Mouse (Mus musculus) T-helper 17 cell (primary cell): ENCODE measurements around the gene Gpr19.

Source experiments
- in situ Hi-C, 2 experiments: fragments of 300-600 bp; cut with MboI, MseI; formaldehyde crosslinking; loops; 1 replicate in 1 of 2; 2 replicates in 1 of 2; pipeline ENCODE4 v1.15.1; 2025; ENCODE audit warnings: high pct_unique_total_duplicates in 2 of 2

The Gpr19 gene

GRCm38 (mm10) chr6:134898095-134898965 lies at the start of gene Gpr19:
Gene Gpr19 (minus strand): TSS chr6:134898578.
- in situ Hi-C loops, result loop anchor here in 1 of 2 experiments (5.0 kb wide), 1 partner anchor 34 kb away; no protein-coding TSS in a partner anchor

DNA sequence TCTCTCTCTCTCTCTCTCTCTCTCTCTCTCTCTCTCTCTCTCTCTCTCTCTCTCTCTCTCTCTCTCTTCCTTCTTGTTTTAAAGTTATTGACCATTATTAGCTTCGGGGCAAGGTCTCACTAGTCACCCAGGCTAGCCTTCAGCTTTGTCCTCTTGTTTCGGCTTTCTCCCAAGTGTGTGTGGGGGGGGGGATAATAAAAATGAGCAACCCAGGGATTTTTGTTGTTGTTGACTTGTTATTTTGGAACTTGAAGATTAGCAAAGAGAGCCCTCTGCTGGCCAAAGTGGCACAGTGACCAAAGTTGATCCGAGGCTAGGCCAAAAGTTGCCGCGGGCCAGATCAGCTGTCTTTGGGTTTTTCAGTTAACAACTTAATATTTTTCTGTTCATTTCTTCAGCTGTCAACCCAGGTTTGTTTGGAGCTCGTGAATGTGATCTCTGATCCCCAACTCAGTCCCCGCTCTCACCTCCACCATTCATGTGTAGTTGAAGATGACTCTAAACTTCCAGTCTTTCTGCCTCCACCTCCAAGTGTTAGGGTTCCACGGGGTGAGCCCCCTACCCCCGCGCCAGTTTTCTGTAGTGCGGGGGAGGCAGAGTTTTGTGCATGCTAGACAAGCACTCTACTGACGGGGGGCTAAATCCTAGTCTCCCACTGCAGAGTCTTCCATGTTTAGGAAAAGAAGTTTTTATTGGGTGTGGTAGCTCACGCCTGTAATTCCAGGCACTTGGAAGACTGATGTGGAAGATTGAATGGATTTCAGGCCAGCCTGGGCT lies 49.1 kb upstream of the Gpr19 start:
- in situ Hi-C loops, result loop anchor here (5.0 kb wide), 1 partner anchor 70 kb away; no protein-coding TSS in a partner anchor

- in situ Hi-C loops, result loop anchor here (5.0 kb wide), 1 partner anchor 70 kb away; no protein-coding TSS in a partner anchor
Observed at GRCm38 (mm10) chr6:134946858-134947257, 48.5 kb upstream of the Gpr19 start.

- in situ Hi-C loops, result loop anchor here (5.0 kb wide), 1 partner anchor 69 kb away; no protein-coding TSS in a partner anchor
Observed at GRCm38 (mm10) chr6:134946054-134946453, 47.7 kb upstream of the Gpr19 start.

- in situ Hi-C loops, result no loop called here
Observed at GRCm38 (mm10) chr6:134943759-134944407, 45.5 kb upstream of the Gpr19 start.

DNA sequence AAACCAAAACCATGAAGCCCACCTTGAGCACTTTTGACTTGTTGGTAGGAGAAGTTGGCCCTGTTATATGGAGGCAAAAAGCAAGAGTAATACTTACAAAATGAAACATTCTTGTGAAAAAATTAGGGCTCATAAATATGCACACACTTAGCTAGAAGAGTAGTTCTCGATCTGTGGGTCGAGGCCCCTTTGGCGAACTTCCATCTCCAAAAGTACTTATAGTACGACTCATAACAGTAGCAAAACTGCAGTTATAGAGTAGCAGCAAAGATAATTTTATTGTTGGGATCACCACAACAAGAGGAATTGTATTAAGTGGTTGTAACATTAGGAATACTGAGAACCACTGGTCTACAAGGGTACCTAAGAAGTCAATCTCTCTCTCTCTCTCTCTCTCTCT lies 41.4 kb upstream of the Gpr19 start:
- in situ Hi-C loops, result loop anchor here in 1 of 2 experiments (10.0 kb wide), 1 partner anchor 1865 kb away; the partner anchor contains the start of genes H2afj and Hist4h4

GRCm38 (mm10) chr6:134934305-134934704 lies 35.9 kb upstream of the Gpr19 start:
- in situ Hi-C loops, result loop anchor here in 1 of 2 experiments (5.0 to 10.0 kb wide), 2 partner anchors 37 to 1870 kb away; partner anchors contain the start of genes Gpr19, H2afj and Hist4h4

DNA sequence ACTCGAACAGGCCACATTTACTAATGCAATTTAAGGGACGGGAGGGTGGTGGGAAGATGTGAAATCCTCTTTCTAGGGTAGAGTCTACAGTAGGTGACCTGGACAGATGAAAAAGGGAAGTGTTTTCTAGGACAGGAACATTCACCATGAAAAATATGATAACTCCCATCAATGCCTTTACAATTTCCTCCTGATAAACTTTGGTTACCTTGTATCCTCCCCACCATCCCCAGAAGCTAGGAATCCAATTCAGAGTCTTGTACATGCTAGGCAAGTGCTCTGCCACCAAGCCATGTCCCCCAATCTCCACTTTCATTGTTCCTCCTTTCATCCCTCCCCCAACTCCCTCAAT lies 34.8 kb upstream of the Gpr19 start:
- in situ Hi-C loops, result loop anchor here in 1 of 2 experiments (5.0 to 10.0 kb wide), 2 partner anchors 36 to 1872 kb away; partner anchors contain the start of genes Gpr19, H2afj and Hist4h4

- in situ Hi-C loops, result loop anchor here in 1 of 2 experiments (5.0 to 10.0 kb wide), 2 partner anchors 35 to 1872 kb away; partner anchors contain the start of genes Gpr19, H2afj and Hist4h4
Observed at GRCm38 (mm10) chr6:134932486-134933206, 34.3 kb upstream of the Gpr19 start.

- in situ Hi-C loops, result loop anchor here in 1 of 2 experiments (5.0 to 10.0 kb wide), 2 partner anchors 34 to 1874 kb away; partner anchors contain the start of genes Gpr19, H2afj and Hist4h4
Observed at GRCm38 (mm10) chr6:134931146-134931545, 32.8 kb upstream of the Gpr19 start.

DNA sequence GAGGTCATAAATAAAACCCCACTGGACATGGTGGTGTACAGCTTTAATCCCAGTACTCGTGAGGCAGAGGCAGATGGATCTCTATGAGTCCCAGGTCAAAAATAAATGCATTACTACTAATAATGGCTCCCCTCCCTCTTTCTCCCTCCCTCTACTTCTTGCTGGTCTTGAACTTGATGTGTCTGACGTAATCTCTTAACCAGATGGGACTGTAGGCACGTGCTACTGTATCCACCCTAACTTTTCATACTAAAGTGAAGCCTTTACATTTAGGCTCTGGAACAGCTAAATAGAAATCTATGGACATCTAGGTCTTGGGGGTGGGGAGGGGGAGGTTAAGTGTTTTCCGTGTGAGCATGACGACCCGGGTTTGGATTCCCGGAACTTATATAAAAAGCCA lies 32.0 kb upstream of the Gpr19 start:
- in situ Hi-C loops, result loop anchor here in 1 of 2 experiments (5.0 to 10.0 kb wide), 2 partner anchors 33 to 1874 kb away; partner anchors contain the start of genes Gpr19, H2afj and Hist4h4

- in situ Hi-C loops, result loop anchor here (5.0 to 10.0 kb wide), 3 partner anchors 33 to 1875 kb away; partner anchors contain the start of genes Etv6 (in 1 of the 2), Gpr19 (in 1 of the 2), H2afj (in 1 of the 2) and Hist4h4 (in 1 of the 2)
Observed at GRCm38 (mm10) chr6:134929926-134930325, 31.5 kb upstream of the Gpr19 start.

DNA sequence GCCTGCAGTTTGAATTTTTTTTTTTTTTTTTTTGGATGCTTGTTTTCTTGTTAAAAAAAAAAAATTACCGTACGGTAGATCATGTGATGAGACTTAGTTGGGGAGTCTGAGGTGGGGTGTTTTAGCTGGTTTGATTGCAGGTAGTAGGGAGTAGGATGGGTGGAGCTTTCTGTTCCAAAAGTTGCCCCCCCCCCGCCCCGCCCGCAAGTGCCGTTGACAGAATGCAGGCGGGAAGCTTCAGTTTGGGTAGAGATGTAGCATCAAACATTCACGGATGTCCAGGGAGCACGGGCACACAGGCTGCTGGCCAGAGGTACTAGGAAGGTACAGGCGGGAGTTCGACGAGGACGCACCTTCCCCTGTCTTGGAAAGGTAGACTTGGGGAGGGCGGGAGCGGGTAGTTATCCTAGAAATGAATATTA lies 30.5 kb upstream of the Gpr19 start:
- in situ Hi-C loops, result loop anchor here in 1 of 2 experiments (10.0 kb wide), 1 partner anchor 894 kb away; the partner anchor contains the start of gene Etv6

- in situ Hi-C loops, result loop anchor here in 1 of 2 experiments (10.0 kb wide), 1 partner anchor 893 kb away; the partner anchor contains the start of gene Etv6
Observed at GRCm38 (mm10) chr6:134928096-134928888, 29.9 kb upstream of the Gpr19 start.

- in situ Hi-C loops, result loop anchor here in 1 of 2 experiments (10.0 kb wide), 1 partner anchor 893 kb away; the partner anchor contains the start of gene Etv6
Observed at GRCm38 (mm10) chr6:134927595-134928095, 29.3 kb upstream of the Gpr19 start.

DNA sequence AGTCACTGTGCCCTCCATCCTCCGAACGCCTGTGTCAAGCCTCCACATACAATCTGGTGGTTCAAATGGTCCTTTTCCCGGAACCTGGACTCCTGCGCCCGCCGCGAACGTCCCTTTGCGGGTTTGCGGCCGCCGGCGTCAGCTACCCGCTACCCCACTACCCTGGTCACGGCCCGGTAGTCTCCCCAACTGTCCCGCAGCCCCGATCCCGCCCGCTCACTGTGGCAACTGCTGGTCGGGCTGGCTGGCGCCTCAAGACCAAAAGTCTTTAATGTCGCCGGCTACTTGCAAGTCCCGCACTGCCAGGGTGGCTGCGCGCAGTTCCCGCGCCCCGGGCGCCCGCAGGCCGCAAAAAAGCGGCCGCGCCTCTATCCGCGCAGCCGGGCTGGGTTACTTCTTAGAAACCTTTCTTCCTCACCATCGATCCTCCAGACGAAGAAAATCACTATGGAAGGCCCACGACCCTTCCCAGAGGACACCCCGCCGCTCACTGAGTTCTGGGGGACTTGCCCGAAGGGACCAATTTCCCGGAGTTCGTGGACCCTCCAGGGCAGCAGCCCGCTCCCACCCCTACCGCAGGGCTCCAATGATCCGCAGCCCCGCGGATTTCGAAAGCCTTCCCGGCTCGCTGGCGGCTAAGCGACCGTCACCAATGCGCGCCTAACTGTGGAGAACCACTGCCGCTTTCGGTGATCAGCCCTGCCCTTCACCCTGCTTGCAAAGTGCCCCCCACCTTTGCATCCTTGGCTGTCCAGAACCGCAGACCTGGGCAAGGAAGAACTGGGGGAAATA lies 28.6 kb upstream of the Gpr19 start:
- in situ Hi-C loops, result loop anchor here in 1 of 2 experiments (10.0 kb wide), 1 partner anchor 892 kb away; the partner anchor contains the start of gene Etv6

- in situ Hi-C loops, result loop anchor here in 1 of 2 experiments (10.0 kb wide), 1 partner anchor 892 kb away; the partner anchor contains the start of gene Etv6
Observed at GRCm38 (mm10) chr6:134926338-134926705, 27.9 kb upstream of the Gpr19 start.
